Mouse (Mus musculus): ENCODE measurements around the gene Cd79b. TPM values are rescaled to one million over a fixed set of nuclear protein-coding genes. Genes with fewer than 3 reads are reported as not detected.

Cd79b gene
- total and polyA plus RNA-seq, 2 experiments from 2014 or later, result 0.38 to 0.71 TPM

GRCm38 (mm10) chr11:106289369-106289768 lies 25.2 kb downstream of the Cd79b start:
- H3K4me2 ChIP-seq (ENCODE audit: low read depth), result no peak overlapping the region
- no peak for ATAC-seq
- no peak for DNase-seq
- no peaks in the 10 kb centered on the region for H3K4me1 ChIP-seq (ENCODE audit: insufficient read depth)
- H3K27me3 ChIP-seq (ENCODE audit: insufficient read depth, low read length), result no peaks in the 10 kb centered on the region
- peak; percentile 48 for TF ChIP-seq CTCF (IDR thresholded peaks at IDR 0.05; ENCODE audit: low read depth)
- no peak overlapping the region for H3K4me3 ChIP-seq (ENCODE audit: low read depth, low read length)
- WGBS, result 55% methylated on average over 8 of the region's 8 CpGs
- H3K27ac ChIP-seq (ENCODE audit: low read depth, low read length), result no peak overlapping the region
- no peaks in the 10 kb centered on the region for H3K36me3 ChIP-seq (ENCODE audit: insufficient read depth)
- H3K9me3 ChIP-seq (ENCODE audit: low read length), result no peaks in the 10 kb centered on the region
- no peak overlapping the region for H3K9ac ChIP-seq

DNA sequence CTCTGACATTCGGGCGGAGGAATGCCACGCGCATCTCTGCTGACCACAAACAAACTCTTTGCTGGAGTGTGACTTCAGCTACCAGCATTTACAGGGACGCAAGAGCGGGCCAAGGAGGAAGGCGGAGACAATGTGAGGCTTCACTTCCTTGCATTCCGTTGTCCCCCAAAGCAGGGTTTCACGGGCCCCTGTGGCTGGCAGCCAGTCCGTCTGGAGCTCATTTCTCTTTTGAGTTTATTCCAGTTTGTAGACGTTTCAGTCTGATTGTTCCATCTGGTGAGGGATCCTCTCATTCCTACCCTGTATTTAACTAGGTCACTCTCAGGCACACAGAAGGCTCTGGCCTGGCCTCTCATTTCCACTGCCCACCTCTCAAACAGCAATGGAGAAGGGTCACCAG lies 27.6 kb downstream of the Cd79b start:
- 55% methylated on average over 11 of the region's 11 CpGs for WGBS
- DNase-seq, result peak; percentile 54
- TF ChIP-seq CTCF (IDR thresholded peaks at IDR 0.05; ENCODE audit: low read depth), result no peak

GRCm38 (mm10) chr11:106286206-106286605 lies 28.4 kb downstream of the Cd79b start:
- no peak overlapping the region for H3K27ac ChIP-seq (ENCODE audit: low read depth, low read length)
- H3K4me3 ChIP-seq (ENCODE audit: low read depth, low read length), result no peak overlapping the region
- DNase-seq (no peak), ATAC-seq (no peak)
- H3K27me3 ChIP-seq (ENCODE audit: insufficient read depth, low read length), result no peaks in the 10 kb centered on the region
- no peak for TF ChIP-seq CTCF (IDR thresholded peaks at IDR 0.05; ENCODE audit: low read depth)
- H3K9me3 ChIP-seq (ENCODE audit: low read length), result no peaks in the 10 kb centered on the region
- no peak overlapping the region for H3K9ac ChIP-seq
- no peaks in the 10 kb centered on the region for H3K36me3 ChIP-seq (ENCODE audit: insufficient read depth)
- H3K4me2 ChIP-seq (ENCODE audit: low read depth), result no peak overlapping the region
- no peaks in the 10 kb centered on the region for H3K4me1 ChIP-seq (ENCODE audit: insufficient read depth)
- WGBS, result 88% methylated on average over 7 of the region's 7 CpGs

More for the DNA sequence above, 27.6 kb downstream of the Cd79b start:
- no peak overlapping the region for H3K4me2 ChIP-seq (ENCODE audit: low read depth)
- H3K4me1 ChIP-seq (ENCODE audit: insufficient read depth), result no peaks in the 10 kb centered on the region
- H3K9ac ChIP-seq, result no peak overlapping the region
- no peaks in the 10 kb centered on the region for H3K36me3 ChIP-seq (ENCODE audit: insufficient read depth)
- H3K27me3 ChIP-seq (ENCODE audit: insufficient read depth, low read length), result no peaks in the 10 kb centered on the region
- H3K4me3 ChIP-seq (ENCODE audit: low read depth, low read length), result no peak overlapping the region
- no peak overlapping the region for H3K27ac ChIP-seq (ENCODE audit: low read depth, low read length)
- H3K9me3 ChIP-seq (ENCODE audit: low read length), result no peaks in the 10 kb centered on the region
- ATAC-seq, result no peak

DNA sequence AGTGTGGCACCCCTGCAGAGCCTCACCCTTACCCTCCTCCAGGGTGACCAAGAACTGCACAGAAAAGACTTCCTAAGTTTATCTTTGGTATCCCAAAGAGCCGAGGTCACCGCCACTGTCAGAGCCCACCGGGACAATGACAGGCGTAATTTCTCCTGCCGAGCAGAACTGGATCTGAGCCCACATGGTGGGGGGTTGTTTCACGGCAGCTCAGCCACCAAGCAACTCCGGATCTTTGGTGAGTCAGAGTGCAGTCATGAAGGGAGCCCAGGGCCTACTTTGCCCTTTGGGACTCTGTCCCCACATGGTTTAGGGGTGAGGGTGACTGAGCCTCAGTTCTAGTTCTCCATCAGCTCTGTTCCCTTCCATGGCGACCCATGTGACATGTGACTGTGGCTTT lies 30.4 kb downstream of the Cd79b start:
- no peak overlapping the region for H3K27ac ChIP-seq (ENCODE audit: low read depth, low read length)
- H3K36me3 ChIP-seq (ENCODE audit: insufficient read depth), result no peaks in the 10 kb centered on the region
- H3K4me2 ChIP-seq (ENCODE audit: low read depth), result no peak overlapping the region
- TF ChIP-seq CTCF (IDR thresholded peaks at IDR 0.05; ENCODE audit: low read depth), result no peak
- no peak for DNase-seq
- WGBS, result 67% methylated on average over 8 of the region's 8 CpGs
- no peak overlapping the region for H3K9ac ChIP-seq
- ATAC-seq, result no peak
- no peaks in the 10 kb centered on the region for H3K27me3 ChIP-seq (ENCODE audit: insufficient read depth, low read length)
- no peak overlapping the region for H3K4me3 ChIP-seq (ENCODE audit: low read depth, low read length)
- no peaks in the 10 kb centered on the region for H3K9me3 ChIP-seq (ENCODE audit: low read length)
- H3K4me1 ChIP-seq (ENCODE audit: insufficient read depth), result no peaks in the 10 kb centered on the region

- H3K9me3 ChIP-seq (ENCODE audit: low read length), result no peaks in the 10 kb centered on the region
- H3K36me3 ChIP-seq (ENCODE audit: insufficient read depth), result no peaks in the 10 kb centered on the region
- H3K4me3 ChIP-seq (ENCODE audit: low read depth, low read length), result no peak overlapping the region
- no peak overlapping the region for H3K9ac ChIP-seq
- 77% methylated on average over 4 of the region's 4 CpGs for WGBS
- no peak overlapping the region for H3K4me2 ChIP-seq (ENCODE audit: low read depth)
- H3K4me1 ChIP-seq (ENCODE audit: insufficient read depth), result no peaks in the 10 kb centered on the region
- DNase-seq, result no peak
- no peaks in the 10 kb centered on the region for H3K27me3 ChIP-seq (ENCODE audit: insufficient read depth, low read length)
- no peak for ATAC-seq
- no peak overlapping the region for H3K27ac ChIP-seq (ENCODE audit: low read depth, low read length)
- TF ChIP-seq CTCF (IDR thresholded peaks at IDR 0.05; ENCODE audit: low read depth), result no peak
These were observed 31.2 kb downstream of the Cd79b start for GRCm38 (mm10) chr11:106283371-106283770.

GRCm38 (mm10) chr11:106282452-106282851 lies 32.1 kb downstream of the Cd79b start:
- Histone ChIP-seq H3K36me3 (ENCODE audit: insufficient read depth) (no peaks in the 10 kb centered on the region), H3K4me1 (ENCODE audit: insufficient read depth) (no peaks in the 10 kb centered on the region), H3K4me3 (ENCODE audit: low read depth, low read length) (no peak overlapping the region), H3K27ac (ENCODE audit: low read depth, low read length) (no peak overlapping the region), H3K9me3 (ENCODE audit: low read length) (no peaks in the 10 kb centered on the region), H3K27me3 (ENCODE audit: insufficient read depth, low read length) (no peaks in the 10 kb centered on the region), H3K9ac (no peak overlapping the region), H3K4me2 (ENCODE audit: low read depth) (no peak overlapping the region)
- ATAC-seq, result no peak
- 88% methylated on average over 6 of the region's 6 CpGs for WGBS
- no peak for DNase-seq
- TF ChIP-seq CTCF (IDR thresholded peaks at IDR 0.05; ENCODE audit: low read depth), result no peak

GRCm38 (mm10) chr11:106276454-106276853 lies 38.1 kb downstream of the Cd79b start, which contains the start of gene Tcam1:
TSS of gene Tcam1 (plus strand) at chr11:106276672.
- Histone ChIP-seq H3K9me3 (ENCODE audit: low read length) (no peaks in the 10 kb centered on the region), H3K4me2 (ENCODE audit: low read depth) (peak within 1 kb of the TSS; percentile 39), H3K27ac (ENCODE audit: low read depth, low read length) (no peak within 1 kb of the TSS), H3K4me3 (ENCODE audit: low read depth, low read length) (0 out of 2 replicates have a peak within 1 kb of the TSS, but pooled peaks have one; percentile 3), H3K36me3 (ENCODE audit: insufficient read depth) (no peaks in the 10 kb centered on the region), H3K4me1 (ENCODE audit: insufficient read depth) (peaks cover 8% of the 10 kb centered on the region), H3K9ac (no peak within 1 kb of the TSS), H3K27me3 (ENCODE audit: insufficient read depth, low read length) (no peaks in the 10 kb centered on the region)
- peak; percentile 94 for TF ChIP-seq CTCF (IDR thresholded peaks at IDR 0.05; ENCODE audit: low read depth)
- DNase-seq, result peak; percentile 99
- peak; percentile 83 for ATAC-seq
- WGBS, result 7% methylated on average over 25 of the region's 25 CpGs
